Mouse (Mus musculus): ENCODE data around the gene Igf2bp2. TPM values are rescaled to one million over a fixed set of nuclear protein-coding genes. Genes with fewer than 3 reads are reported as not detected.

The Igf2bp2 gene
- polyA plus RNA-seq, 1 experiment from 2014 or later = 34.8 TPM

- H3K4me3 ChIP-seq (replicated peaks; ENCODE audit: low read depth, low read length) = no peak overlapping the region
- H3K36me3 ChIP-seq (ENCODE audit: insufficient read depth, low read length) = no peaks in the 10 kb centered on the region
- H3K9me3 ChIP-seq (replicated peaks; ENCODE audit: low read length) = no peaks in the 10 kb centered on the region
- no peak for ATAC-seq (replicated peaks; ENCODE audit: low FRiP score, low read depth)
- no peaks in the 10 kb centered on the region for H3K27me3 ChIP-seq (ENCODE audit: insufficient read depth, low read length)
- no peak overlapping the region for H3K27ac ChIP-seq
- H3K4me2 ChIP-seq (ENCODE audit: low read length) = no peak overlapping the region
- peak; percentile 42 for TF ChIP-seq CTCF (IDR thresholded peaks at IDR 0.05; ENCODE audit: low read depth)
- H3K4me1 ChIP-seq (replicated peaks; ENCODE audit: insufficient read depth, low read length) = peaks cover 4% of the 10 kb centered on the region; the same call in 1 of the 2 replicates
- no peak for DNase-seq (ENCODE audit: low spot score)
- 81% methylated on average over 6 of the region's 6 CpGs for WGBS
- no peak overlapping the region for H3K9ac ChIP-seq (ENCODE audit: low read depth, low read length)
Measured at GRCm38 (mm10) chr16:22106012-22106584, 57.0 kb downstream of the Igf2bp2 start.

- Histone ChIP-seq H3K9ac (ENCODE audit: low read depth, low read length) (no peak overlapping the region), H3K4me1 (replicated peaks; ENCODE audit: insufficient read depth, low read length) (peaks cover 4% of the 10 kb centered on the region; the same call in 1 of the 2 replicates), H3K9me3 (replicated peaks; ENCODE audit: low read length) (no peaks in the 10 kb centered on the region), H3K27ac (no peak overlapping the region), H3K4me3 (replicated peaks; ENCODE audit: low read depth, low read length) (no peak overlapping the region), H3K36me3 (ENCODE audit: insufficient read depth, low read length) (no peaks in the 10 kb centered on the region), H3K4me2 (ENCODE audit: low read length) (no peak overlapping the region), H3K27me3 (ENCODE audit: insufficient read depth, low read length) (no peaks in the 10 kb centered on the region)
- whole genome bisulfite sequencing = 61% methylated on average over 2 of the region's 2 CpGs
- peak; percentile 32; the same call in 1 of the 2 replicates for TF ChIP-seq CTCF (IDR thresholded peaks at IDR 0.05; ENCODE audit: low read depth)
- no peak for DNase-seq (ENCODE audit: low spot score)
- ATAC-seq (replicated peaks; ENCODE audit: low FRiP score, low read depth) = no peak
Measured at GRCm38 (mm10) chr16:22100067-22100466, 63.0 kb downstream of the Igf2bp2 start.

- H3K27me3 ChIP-seq (ENCODE audit: insufficient read depth, low read length) = no peaks in the 10 kb centered on the region
- no peaks in the 10 kb centered on the region for H3K9me3 ChIP-seq (replicated peaks; ENCODE audit: low read length)
- H3K27ac ChIP-seq = no peak overlapping the region
- no peak overlapping the region for H3K4me3 ChIP-seq (replicated peaks; ENCODE audit: low read depth, low read length)
- TF ChIP-seq CTCF (IDR thresholded peaks at IDR 0.05; ENCODE audit: low read depth) = no peak
- peak; percentile 10 for DNase-seq (ENCODE audit: low spot score)
- H3K4me2 ChIP-seq (ENCODE audit: low read length) = no peak overlapping the region
- H3K9ac ChIP-seq (ENCODE audit: low read depth, low read length) = 0 out of 2 replicates have a peak overlapping the region, but pooled peaks have one; percentile 20
- WGBS = 45% methylated on average over 7 of the region's 7 CpGs
- no peaks in the 10 kb centered on the region for H3K36me3 ChIP-seq (ENCODE audit: insufficient read depth, low read length)
- no peak for ATAC-seq (replicated peaks; ENCODE audit: low FRiP score, low read depth)
- peaks cover 4% of the 10 kb centered on the region; the same call in 1 of the 2 replicates for H3K4me1 ChIP-seq (replicated peaks; ENCODE audit: insufficient read depth, low read length)
Measured at GRCm38 (mm10) chr16:22097659-22098058, 65.4 kb downstream of the Igf2bp2 start.

DNA sequence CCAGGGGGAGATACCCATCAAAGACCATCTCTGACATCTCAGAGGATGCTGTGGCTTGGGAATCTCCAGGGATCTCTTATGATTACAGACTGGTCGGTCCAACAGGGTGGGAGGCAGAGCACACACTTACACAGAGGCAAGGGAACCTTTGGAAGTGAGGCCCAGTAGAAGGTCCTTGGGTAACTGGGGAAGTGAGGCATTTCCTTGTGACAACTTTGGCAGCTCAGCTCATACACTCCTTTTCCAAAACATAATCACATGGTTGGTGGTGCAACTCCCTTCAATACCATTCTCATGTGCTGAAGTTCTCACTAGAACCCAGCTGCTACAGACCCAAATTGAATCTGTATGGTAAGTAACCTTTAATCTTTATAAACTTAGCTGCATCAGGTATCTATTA, 67.3 kb downstream of the Igf2bp2 start:
- WGBS = 94% methylated on average over 1 of the region's 1 CpGs
- Histone ChIP-seq H3K4me2 (ENCODE audit: low read length) (no peak overlapping the region), H3K4me1 (replicated peaks; ENCODE audit: insufficient read depth, low read length) (peaks cover 4% of the 10 kb centered on the region; the same call in 1 of the 2 replicates), H3K36me3 (ENCODE audit: insufficient read depth, low read length) (no peaks in the 10 kb centered on the region), H3K9me3 (replicated peaks; ENCODE audit: low read length) (no peaks in the 10 kb centered on the region), H3K4me3 (replicated peaks; ENCODE audit: low read depth, low read length) (no peak overlapping the region), H3K27me3 (ENCODE audit: insufficient read depth, low read length) (no peaks in the 10 kb centered on the region), H3K9ac (ENCODE audit: low read depth, low read length) (no peak overlapping the region), H3K27ac (no peak overlapping the region)
- DNase-seq (ENCODE audit: low spot score) (no peak), ATAC-seq (replicated peaks; ENCODE audit: low FRiP score, low read depth) (no peak)
- no peak for TF ChIP-seq CTCF (IDR thresholded peaks at IDR 0.05; ENCODE audit: low read depth)

DNA sequence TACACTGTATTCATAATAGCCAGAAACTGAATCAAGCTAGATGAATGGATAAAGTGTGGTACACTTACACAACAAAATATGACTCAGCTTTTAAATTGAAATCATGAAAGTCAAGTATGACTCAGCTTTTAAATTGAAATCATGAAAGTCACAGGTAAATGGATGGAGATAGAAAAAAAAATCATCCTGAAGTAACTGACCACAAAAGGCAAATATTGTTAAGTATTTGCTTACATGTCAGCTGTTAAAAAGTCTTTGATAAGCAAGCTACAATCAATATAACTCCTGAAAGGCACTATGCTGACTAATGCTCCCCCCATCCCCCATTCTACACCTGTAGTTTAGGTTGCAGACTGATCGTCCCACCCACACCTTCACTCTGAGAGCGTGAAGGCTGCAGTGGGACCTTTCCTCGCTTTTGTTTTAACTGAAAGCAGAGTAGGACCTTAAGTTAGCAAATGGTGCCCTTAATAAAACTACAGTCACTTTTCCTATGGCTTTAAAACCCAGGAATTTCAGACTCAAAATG, 71.8 kb downstream of the Igf2bp2 start:
- 85% methylated on average over 3 of the region's 3 CpGs for WGBS
- no peak for DNase-seq (ENCODE audit: low spot score)
- Histone ChIP-seq H3K27ac (no peak overlapping the region), H3K4me1 (replicated peaks; ENCODE audit: insufficient read depth, low read length) (no peaks in the 10 kb centered on the region), H3K4me2 (ENCODE audit: low read length) (no peak overlapping the region), H3K27me3 (ENCODE audit: insufficient read depth, low read length) (no peaks in the 10 kb centered on the region), H3K9me3 (replicated peaks; ENCODE audit: low read length) (no peaks in the 10 kb centered on the region), H3K36me3 (ENCODE audit: insufficient read depth, low read length) (no peaks in the 10 kb centered on the region), H3K4me3 (replicated peaks; ENCODE audit: low read depth, low read length) (no peak overlapping the region), H3K9ac (ENCODE audit: low read depth, low read length) (no peak overlapping the region)
- TF ChIP-seq CTCF (IDR thresholded peaks at IDR 0.05; ENCODE audit: low read depth) = no peak
- no peak for ATAC-seq (replicated peaks; ENCODE audit: low FRiP score, low read depth)

- DNase-seq (ENCODE audit: low spot score) = no peak
- Histone ChIP-seq H3K4me2 (ENCODE audit: low read length) (no peak overlapping the region), H3K4me3 (replicated peaks; ENCODE audit: low read depth, low read length) (no peak overlapping the region), H3K27ac (no peak overlapping the region), H3K9ac (ENCODE audit: low read depth, low read length) (no peak overlapping the region), H3K4me1 (replicated peaks; ENCODE audit: insufficient read depth, low read length) (no peaks in the 10 kb centered on the region), H3K27me3 (ENCODE audit: insufficient read depth, low read length) (no peaks in the 10 kb centered on the region), H3K36me3 (ENCODE audit: insufficient read depth, low read length) (peaks cover 24% of the 10 kb centered on the region; the same call in 1 of the 2 replicates), H3K9me3 (replicated peaks; ENCODE audit: low read length) (no peaks in the 10 kb centered on the region)
- TF ChIP-seq CTCF (IDR thresholded peaks at IDR 0.05; ENCODE audit: low read depth) = no peak
- 88% methylated on average over 4 of the region's 4 CpGs for WGBS
- ATAC-seq (replicated peaks; ENCODE audit: low FRiP score, low read depth) = no peak
Measured at GRCm38 (mm10) chr16:22085411-22085810, 77.7 kb downstream of the Igf2bp2 start.

All from kidney, postnatal 0 days (tissue).